Mouse (Mus musculus) cerebral cortex, adult 2 months (tissue): Measurements from ENCODE around the gene Adgrb3.

Source experiments
- WGBS: fragments of 180-500 bp; shearing (Covaris S2); methylation state at CpG from one replicate; pipeline ENCODE4 v1.1.7; 2018; 5-methylcytosine and 5-hydroxymethylcytosine counted together

The Adgrb3 gene

GRCm38 (mm10) chr1:25729844-25730243 is 99.7 kb downstream of the Adgrb3 start:
- WGBS = 55% methylated on average over 5 of the region's 5 CpGs

GRCm38 (mm10) chr1:25711474-25711873 is 118.0 kb downstream of the Adgrb3 start:
- WGBS = 13% methylated on average over 1 of the region's 1 CpGs

DNA sequence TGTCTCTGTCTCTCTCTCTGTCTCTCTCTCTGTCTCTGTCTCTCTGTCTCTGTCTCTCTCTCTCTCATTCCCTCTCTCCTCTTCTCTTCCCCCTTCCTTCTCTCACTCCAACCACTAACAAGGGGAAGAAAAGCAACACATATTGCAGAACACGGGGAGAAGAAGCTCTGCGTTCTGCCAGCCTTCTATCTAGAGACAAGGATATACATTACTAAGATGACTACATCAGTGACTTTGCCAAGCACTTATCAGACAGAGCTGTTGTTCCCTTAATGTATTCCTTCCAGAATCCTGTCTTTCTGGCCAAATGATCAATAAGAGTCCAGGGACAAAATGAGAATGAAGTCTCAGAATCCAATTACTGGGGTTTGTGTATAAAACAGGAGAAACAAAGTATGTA is 123.2 kb downstream of the Adgrb3 start:
- WGBS = 48% methylated on average over 2 of the region's 2 CpGs

DNA sequence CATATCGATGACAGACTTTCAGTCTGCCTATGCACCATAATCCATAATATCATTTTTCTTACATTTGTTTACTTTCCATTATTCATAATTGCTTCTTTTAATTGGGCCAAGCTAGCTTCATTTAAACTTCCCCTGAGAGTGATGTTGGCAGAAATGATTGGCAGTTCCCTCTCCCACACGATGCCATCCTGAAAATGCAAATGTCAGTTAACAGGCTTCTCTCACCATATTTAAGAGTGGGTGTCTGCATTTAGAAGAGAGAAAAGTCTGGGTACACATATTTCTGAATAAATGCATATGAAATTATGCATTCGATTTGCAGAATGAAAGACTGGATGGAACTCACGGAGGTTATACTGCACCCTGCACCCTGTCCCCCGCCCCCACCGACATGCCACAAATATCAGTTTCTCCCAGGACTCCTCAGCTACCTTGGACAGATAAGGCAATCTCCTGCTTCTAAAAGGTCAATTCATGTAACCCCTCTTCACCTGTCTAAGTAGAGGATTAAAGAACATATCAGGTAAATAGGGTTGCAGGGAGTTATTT is 130.7 kb downstream of the Adgrb3 start:
- WGBS = 42% methylated on average over 6 of the region's 6 CpGs

- 60% methylated on average over 4 of the region's 4 CpGs for WGBS
Observed at GRCm38 (mm10) chr1:25697179-25697578, 132.3 kb downstream of the Adgrb3 start.

- WGBS = 40% methylated on average over 3 of the region's 3 CpGs
Observed at GRCm38 (mm10) chr1:25696771-25697170, 132.7 kb downstream of the Adgrb3 start.

DNA sequence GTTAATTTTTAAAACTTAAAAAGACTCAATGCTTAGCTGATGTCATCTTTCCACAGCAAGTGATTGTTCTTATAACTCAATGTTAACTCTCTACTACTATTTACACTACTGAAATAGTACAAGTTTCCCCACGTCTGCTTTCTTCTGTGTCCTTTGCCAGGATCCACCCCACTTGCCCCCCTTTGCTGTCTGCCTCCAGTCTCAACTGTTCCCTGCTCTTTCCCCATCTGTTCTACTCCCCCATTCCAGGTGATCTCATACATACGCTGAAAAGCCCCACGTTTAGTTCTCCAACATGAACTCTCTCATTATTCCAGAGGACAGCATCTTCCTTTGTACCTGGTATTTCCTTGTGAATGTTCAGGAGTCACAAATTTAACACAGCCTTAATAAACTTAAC is 147.4 kb downstream of the Adgrb3 start:
- 36% methylated on average over 3 of the region's 3 CpGs for WGBS

GRCm38 (mm10) chr1:25679656-25680055 is 149.9 kb downstream of the Adgrb3 start:
- WGBS = 28% methylated on average over 2 of the region's 2 CpGs

- WGBS = 98% methylated on average over 1 of the region's 1 CpGs
Observed at GRCm38 (mm10) chr1:25652717-25653116, 176.8 kb downstream of the Adgrb3 start.

- 41% methylated on average over 5 of the region's 5 CpGs for WGBS
Observed at GRCm38 (mm10) chr1:25644256-25644655, 185.3 kb downstream of the Adgrb3 start.

DNA sequence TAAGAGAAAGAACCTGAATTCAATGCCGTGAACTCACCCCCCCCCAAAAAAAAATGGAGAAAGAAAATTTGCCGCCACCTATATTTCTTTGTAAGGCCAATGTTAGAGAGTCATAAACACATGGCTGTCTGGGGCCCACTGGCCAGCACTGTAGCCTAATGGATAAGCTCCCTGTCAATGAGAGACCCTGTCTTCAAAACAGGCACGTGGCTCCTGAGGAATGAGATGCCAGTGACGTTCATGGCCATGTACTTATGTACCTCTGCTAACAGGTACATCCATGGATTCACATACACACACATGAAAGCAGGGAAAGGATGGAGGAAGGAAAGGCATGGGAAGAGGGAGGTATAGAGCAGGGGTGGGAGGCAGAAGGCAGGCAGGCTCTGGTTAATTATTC is 208.0 kb downstream of the Adgrb3 start:
- 54% methylated on average over 4 of the region's 4 CpGs for WGBS

- WGBS = 47% methylated on average over 5 of the region's 5 CpGs
Observed at GRCm38 (mm10) chr1:25598941-25599340, 230.6 kb downstream of the Adgrb3 start.

- 47% methylated on average over 2 of the region's 2 CpGs for WGBS
Observed at GRCm38 (mm10) chr1:25588568-25589118, 240.9 kb downstream of the Adgrb3 start.

- WGBS = 69% methylated on average over 1 of the region's 1 CpGs
Observed at GRCm38 (mm10) chr1:25581698-25582097, 247.8 kb downstream of the Adgrb3 start.

DNA sequence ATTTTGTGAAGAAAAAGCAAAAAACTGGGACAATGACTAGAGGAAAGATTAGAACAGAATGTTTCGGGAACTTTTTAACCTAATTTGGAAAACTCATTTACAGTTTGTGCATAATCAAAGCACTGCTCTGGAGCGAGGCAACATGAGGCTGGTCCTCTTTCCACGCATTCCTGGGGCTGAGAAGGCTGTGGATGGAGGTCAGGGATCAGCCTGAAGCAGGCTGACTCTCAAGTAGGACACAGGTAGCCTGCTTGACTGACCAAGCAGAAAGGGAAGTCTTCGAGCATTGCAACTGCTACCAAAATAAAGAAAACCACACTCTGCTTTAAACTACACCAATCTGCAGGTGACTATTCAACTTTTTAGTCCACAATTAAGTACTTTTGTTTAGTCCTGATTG is 251.7 kb downstream of the Adgrb3 start:
- 64% methylated on average over 4 of the region's 4 CpGs for WGBS

- WGBS = 53% methylated on average over 6 of the region's 6 CpGs
Observed at GRCm38 (mm10) chr1:25576598-25576997, 252.9 kb downstream of the Adgrb3 start.

GRCm38 (mm10) chr1:25568096-25568495 is 261.4 kb downstream of the Adgrb3 start:
- 68% methylated on average over 1 of the region's 1 CpGs for WGBS

GRCm38 (mm10) chr1:25546072-25546471 is 283.4 kb downstream of the Adgrb3 start:
- 85% methylated on average over 1 of the region's 1 CpGs for WGBS

- 85% methylated on average over 2 of the region's 2 CpGs for whole genome bisulfite sequencing
Observed at GRCm38 (mm10) chr1:25543915-25544314, 285.6 kb downstream of the Adgrb3 start.

DNA sequence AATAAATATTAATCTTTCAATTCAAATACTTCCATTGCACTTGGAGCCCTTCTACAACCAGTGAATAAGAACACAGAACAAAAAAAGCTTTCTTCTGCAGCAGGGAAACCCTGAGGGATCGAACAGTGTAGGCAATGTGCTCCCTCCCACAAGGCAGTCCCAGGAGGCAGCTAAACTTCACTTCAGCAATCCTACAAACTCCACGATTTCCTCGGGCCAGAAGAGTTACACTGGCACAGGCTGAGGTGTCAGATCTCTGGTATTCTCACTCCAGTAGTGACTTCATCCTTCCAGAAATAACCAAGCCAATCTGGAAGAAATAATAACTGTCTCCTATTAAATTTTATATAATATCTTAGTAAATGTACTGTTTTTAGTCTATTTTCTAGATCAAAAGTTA is 286.6 kb downstream of the Adgrb3 start:
- WGBS = 13% methylated on average over 3 of the region's 3 CpGs

GRCm38 (mm10) chr1:25526976-25527375 is 302.5 kb downstream of the Adgrb3 start:
- 55% methylated on average over 4 of the region's 4 CpGs for WGBS

GRCm38 (mm10) chr1:25510321-25511055 is 319.0 kb downstream of the Adgrb3 start:
- 65% methylated on average over 10 of the region's 10 CpGs for WGBS

DNA sequence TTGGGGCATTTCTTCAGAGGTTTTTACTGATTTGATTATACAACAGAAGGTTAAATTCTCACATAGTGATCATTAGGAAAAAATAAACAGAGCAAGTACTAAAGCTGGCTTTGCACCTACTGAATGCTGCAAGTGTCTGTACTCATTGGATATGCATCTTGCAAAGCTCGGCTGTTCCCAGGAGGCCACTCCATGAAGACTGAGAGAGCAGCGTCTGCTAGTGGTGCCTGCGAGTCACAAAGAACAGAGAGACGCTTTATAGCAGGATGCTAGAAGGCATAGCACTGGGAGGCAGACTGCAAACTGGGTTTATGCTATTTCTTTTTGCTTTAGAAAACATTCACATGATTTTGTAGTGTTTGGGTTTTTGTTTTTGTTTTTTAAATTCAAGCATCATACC is 325.2 kb downstream of the Adgrb3 start:
- WGBS = 7% methylated on average over 4 of the region's 4 CpGs
